22 mouse cellular contexts compared by ENCODE assay signal in the genomic region with DNA sequence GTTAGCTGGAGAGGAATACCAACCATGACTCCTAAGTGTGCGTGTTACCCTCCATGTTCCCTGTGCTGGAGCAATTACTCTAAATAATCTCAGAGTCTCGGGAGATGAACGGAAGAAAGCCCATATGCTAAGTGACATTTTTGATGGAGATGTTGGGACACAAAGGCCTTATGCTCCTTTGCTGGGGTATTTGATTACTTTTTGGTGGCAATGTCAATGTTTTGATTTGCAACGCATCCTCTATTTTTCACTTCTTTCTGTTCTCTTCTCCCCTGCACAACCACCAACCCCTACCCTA.
DNase-seq lines count a peak whose midpoint lies in the region; ATAC-seq and TF ChIP-seq lines count a peak whose summit lies in the region.
"Had no signal": no experiment of that assay in that cellular context is flagged by ENCODE, and none has a peak within 500 bp of the region (broad histone marks: within the 10 kb centered on the region; RNA-seq: fewer than 3 reads in every experiment).

No protein-coding gene starts in this region.

- no peaks in the 10 kb centered on the region for H3K9me3 ChIP-seq in hindbrain, embryonic 14.5 days (ENCODE audit: control insufficient read depth, low read length)
- H3K9me3 ChIP-seq in hindbrain, embryonic 11.5 days (ENCODE audit: control insufficient read depth, low read length) = no peaks in the 10 kb centered on the region
- H3K9me3 ChIP-seq in E14TG2a.4 (ENCODE audit: low read length) = peaks cover 17% of the 10 kb centered on the region
- peaks cover 7% of the 10 kb centered on the region; the same call in 1 of the 2 replicates for H3K9me3 ChIP-seq in forebrain, embryonic 13.5 days (replicated peaks)
- no peaks in the 10 kb centered on the region for H3K9me3 ChIP-seq in limb, embryonic 10.5 days (replicated peaks)
- H3K9me3 ChIP-seq: embryonic facial prominence, embryonic 12.5 days; limb, embryonic 15.5 days; stomach, embryonic 15.5 days had no signal

- no peak for DNase-seq in hindbrain, embryonic 14.5 days (ENCODE audit: low spot score)
- DNase-seq in hindbrain, embryonic 11.5 days (ENCODE audit: low spot score) = no peak
- no peak for DNase-seq in limb, embryonic 10.5 days (ENCODE audit: low spot score)
- DNase-seq: adrenal gland, adult 2 months; cerebellum, adult 9-10 months; gastrocnemius, postnatal 14 days; heart, adult 2 months; heart, postnatal 4 days; kidney, adult 11 months; liver, postnatal 0 days; lung, postnatal 10 days had no signal

- no peak overlapping the region for H3K4me2 ChIP-seq in hindbrain, embryonic 14.5 days (replicated peaks)
- no peak overlapping the region for H3K4me2 ChIP-seq in hindbrain, embryonic 11.5 days (replicated peaks; ENCODE audit: low read depth, low read length)
- no peak overlapping the region for H3K4me2 ChIP-seq in forebrain, embryonic 13.5 days
- H3K4me2 ChIP-seq: embryonic facial prominence, embryonic 12.5 days; stomach, embryonic 15.5 days had no signal

- no peak for ATAC-seq in hindbrain, embryonic 14.5 days (ENCODE audit: low FRiP score)
- ATAC-seq in hindbrain, embryonic 11.5 days (ENCODE audit: low FRiP score) = no peak
- ATAC-seq in forebrain, embryonic 13.5 days = no peak
- no peak for ATAC-seq in CD4-positive, CD25-positive, alpha-beta regulatory T cell, adult 4 months
- no peak for ATAC-seq in megakaryocyte progenitor cell, adult 5-6 weeks (replicated peaks; ENCODE audit: poor library complexity)
- ATAC-seq in inflammation-experienced regulatory T-cells, adult 6 months = no peak
- ATAC-seq: liver, postnatal 0 days had no signal

- H3K27ac ChIP-seq in hindbrain, embryonic 14.5 days = peak overlapping the region; percentile 80
- H3K27ac ChIP-seq in hindbrain, embryonic 11.5 days (ENCODE audit: low read depth, low read length) = no peak overlapping the region
- peak overlapping the region; percentile 75; the same call in 1 of the 2 replicates for H3K27ac ChIP-seq in forebrain, embryonic 13.5 days
- 0 out of 2 replicates have a peak overlapping the region, but pooled peaks have one; percentile 32 for H3K27ac ChIP-seq in limb, embryonic 10.5 days
- H3K27ac ChIP-seq: embryonic facial prominence, embryonic 12.5 days; heart, adult 2 months; kidney, postnatal 0 days; limb, embryonic 15.5 days; stomach, embryonic 15.5 days had no signal

- H3K4me3 ChIP-seq in hindbrain, embryonic 14.5 days (replicated peaks; ENCODE audit: low read length) = no peak overlapping the region
- no peak overlapping the region for H3K4me3 ChIP-seq in hindbrain, embryonic 11.5 days (ENCODE audit: low read depth, low read length)
- H3K4me3 ChIP-seq in E14TG2a.4 (replicated peaks; ENCODE audit: low read length) = peak overlapping the region; percentile 6; the same call in 1 of the 2 replicates
- no peak overlapping the region for H3K4me3 ChIP-seq in forebrain, embryonic 13.5 days
- H3K4me3 ChIP-seq in limb, embryonic 10.5 days = no peak overlapping the region
- H3K4me3 ChIP-seq: embryonic facial prominence, embryonic 12.5 days; erythroblast, embryonic 14.5 days; heart, adult 2 months; limb, embryonic 15.5 days; stomach, embryonic 15.5 days had no signal

- TF ChIP-seq CTCF in E14TG2a.4 (conservative IDR thresholded peaks at IDR 0.05; ENCODE audit: low read length) = no peak

- 86% methylated on average over 4 of the region's 4 CpGs for WGBS in hindbrain, embryonic 14.5 days
- 95% methylated on average over 4 of the region's 4 CpGs for WGBS in hindbrain, embryonic 11.5 days
- 94% methylated on average over 4 of the region's 4 CpGs for WGBS in forebrain, embryonic 13.5 days
- 93% methylated on average over 4 of the region's 4 CpGs for WGBS in limb, embryonic 10.5 days

- H3K9ac ChIP-seq in hindbrain, embryonic 14.5 days = no peak overlapping the region
- H3K9ac ChIP-seq in hindbrain, embryonic 11.5 days (ENCODE audit: low read depth, low read length) = no peak overlapping the region
- H3K9ac ChIP-seq in forebrain, embryonic 13.5 days = no peak overlapping the region
- H3K9ac ChIP-seq: embryonic facial prominence, embryonic 12.5 days; limb, embryonic 15.5 days; liver, postnatal 0 days; stomach, embryonic 15.5 days had no signal

- no peaks in the 10 kb centered on the region for H3K4me1 ChIP-seq in hindbrain, embryonic 14.5 days (replicated peaks; ENCODE audit: control insufficient read depth, insufficient read depth, low read length)
- H3K4me1 ChIP-seq in hindbrain, embryonic 11.5 days (replicated peaks; ENCODE audit: control insufficient read depth, insufficient read depth, low read length) = no peaks in the 10 kb centered on the region
- peaks cover 16% of the 10 kb centered on the region for H3K4me1 ChIP-seq in E14TG2a.4 (replicated peaks; ENCODE audit: low read depth, low read length)
- 0 out of 2 replicates have a peak, but pooled peaks cover 4% of the 10 kb centered on the region for H3K4me1 ChIP-seq in forebrain, embryonic 13.5 days
- H3K4me1 ChIP-seq in limb, embryonic 10.5 days = peaks cover 4% of the 10 kb centered on the region; the same call in 1 of the 2 replicates
- H3K4me1 ChIP-seq: embryonic facial prominence, embryonic 12.5 days; limb, embryonic 15.5 days; stomach, embryonic 15.5 days had no signal

- H3K27me3 ChIP-seq in hindbrain, embryonic 14.5 days (ENCODE audit: control insufficient read depth, insufficient read depth, low read length) = no peaks in the 10 kb centered on the region
- no peaks in the 10 kb centered on the region for H3K27me3 ChIP-seq in hindbrain, embryonic 11.5 days (ENCODE audit: control insufficient read depth, insufficient read depth, low read length)
- no peaks in the 10 kb centered on the region for H3K27me3 ChIP-seq in E14TG2a.4 (ENCODE audit: insufficient read depth, low read length)
- no peaks in the 10 kb centered on the region for H3K27me3 ChIP-seq in forebrain, embryonic 13.5 days
- no peaks in the 10 kb centered on the region for H3K27me3 ChIP-seq in limb, embryonic 10.5 days (ENCODE audit: low read depth, poor library complexity, severe bottlenecking)
- H3K27me3 ChIP-seq: CH12.LX; embryonic facial prominence, embryonic 12.5 days; limb, embryonic 15.5 days; stomach, embryonic 15.5 days had no signal

- no peaks in the 10 kb centered on the region for H3K36me3 ChIP-seq in hindbrain, embryonic 14.5 days (replicated peaks; ENCODE audit: control insufficient read depth, insufficient read depth)
- H3K36me3 ChIP-seq in hindbrain, embryonic 11.5 days (ENCODE audit: control insufficient read depth, insufficient read depth, low read length) = no peaks in the 10 kb centered on the region
- H3K36me3 ChIP-seq in E14TG2a.4 (ENCODE audit: insufficient read depth, low read length) = no peaks in the 10 kb centered on the region
- no peaks in the 10 kb centered on the region for H3K36me3 ChIP-seq in forebrain, embryonic 13.5 days (ENCODE audit: poor library complexity, severe bottlenecking)
- H3K36me3 ChIP-seq in limb, embryonic 10.5 days = no peaks in the 10 kb centered on the region
- H3K36me3 ChIP-seq: embryonic facial prominence, embryonic 12.5 days; limb, embryonic 15.5 days; stomach, embryonic 15.5 days had no signal
